Mouse (Mus musculus): ENCODE data around the gene Ybx2. TPM values are rescaled to one million over a fixed set of nuclear protein-coding genes. Genes with fewer than 3 reads are reported as not detected.

Ybx2 gene
- polyA plus RNA-seq, 1 experiment from 2014 or later = 2.0 TPM

- peak overlapping the region; percentile 59 for H3K4me3 ChIP-seq
- H3K9me3 ChIP-seq (replicated peaks) = no peaks in the 10 kb centered on the region
- 0 out of 2 replicates have a peak overlapping the region, but pooled peaks have one; percentile 75 for H3K9ac ChIP-seq
- peak overlapping the region; percentile 98 for H3K4me2 ChIP-seq
- 48% methylated on average over 9 of the region's 9 CpGs for WGBS
- no peak for ATAC-seq (ENCODE audit: insufficient number of reproducible peaks, low FRiP score)
- H3K36me3 ChIP-seq = no peaks in the 10 kb centered on the region
- H3K4me1 ChIP-seq (replicated peaks) = peaks cover 28% of the 10 kb centered on the region
- H3K27me3 ChIP-seq (replicated peaks) = peaks cover 48% of the 10 kb centered on the region
- H3K27ac ChIP-seq (ENCODE audit: poor library complexity, severe bottlenecking) = 0 out of 2 replicates have a peak overlapping the region, but pooled peaks have one; percentile 0
Observed at GRCm38 (mm10) chr11:69936714-69937347, 1.2 kb downstream of the Ybx2 start.

GRCm38 (mm10) chr11:69937385-69937784 is 1.8 kb downstream of the Ybx2 start:
- WGBS = 42% methylated on average over 3 of the region's 4 CpGs
- no peaks in the 10 kb centered on the region for H3K9me3 ChIP-seq (replicated peaks)
- 0 out of 2 replicates have a peak overlapping the region, but pooled peaks have one; percentile 4 for H3K9ac ChIP-seq
- H3K36me3 ChIP-seq = peaks cover 4% of the 10 kb centered on the region
- ATAC-seq (ENCODE audit: insufficient number of reproducible peaks, low FRiP score) = no peak
- H3K4me2 ChIP-seq = peak overlapping the region; percentile 98
- H3K27me3 ChIP-seq (replicated peaks) = peaks cover 48% of the 10 kb centered on the region
- H3K27ac ChIP-seq (ENCODE audit: poor library complexity, severe bottlenecking) = 0 out of 2 replicates have a peak overlapping the region, but pooled peaks have one; percentile 0
- no peak overlapping the region for H3K4me3 ChIP-seq
- H3K4me1 ChIP-seq (replicated peaks) = peaks cover 28% of the 10 kb centered on the region

GRCm38 (mm10) chr11:69937834-69938233 is 2.2 kb downstream of the Ybx2 start:
- Histone ChIP-seq H3K4me3 (no peak overlapping the region), H3K4me2 (no peak overlapping the region), H3K9ac (0 out of 2 replicates have a peak overlapping the region, but pooled peaks have one; percentile 4), H3K9me3 (replicated peaks) (no peaks in the 10 kb centered on the region), H3K36me3 (peaks cover 9% of the 10 kb centered on the region), H3K27me3 (replicated peaks) (peaks cover 50% of the 10 kb centered on the region), H3K27ac (ENCODE audit: poor library complexity, severe bottlenecking) (no peak overlapping the region), H3K4me1 (replicated peaks) (peaks cover 28% of the 10 kb centered on the region)
- WGBS = 68% methylated on average over 5 of the region's 5 CpGs
- no peak for ATAC-seq (ENCODE audit: insufficient number of reproducible peaks, low FRiP score)

DNA sequence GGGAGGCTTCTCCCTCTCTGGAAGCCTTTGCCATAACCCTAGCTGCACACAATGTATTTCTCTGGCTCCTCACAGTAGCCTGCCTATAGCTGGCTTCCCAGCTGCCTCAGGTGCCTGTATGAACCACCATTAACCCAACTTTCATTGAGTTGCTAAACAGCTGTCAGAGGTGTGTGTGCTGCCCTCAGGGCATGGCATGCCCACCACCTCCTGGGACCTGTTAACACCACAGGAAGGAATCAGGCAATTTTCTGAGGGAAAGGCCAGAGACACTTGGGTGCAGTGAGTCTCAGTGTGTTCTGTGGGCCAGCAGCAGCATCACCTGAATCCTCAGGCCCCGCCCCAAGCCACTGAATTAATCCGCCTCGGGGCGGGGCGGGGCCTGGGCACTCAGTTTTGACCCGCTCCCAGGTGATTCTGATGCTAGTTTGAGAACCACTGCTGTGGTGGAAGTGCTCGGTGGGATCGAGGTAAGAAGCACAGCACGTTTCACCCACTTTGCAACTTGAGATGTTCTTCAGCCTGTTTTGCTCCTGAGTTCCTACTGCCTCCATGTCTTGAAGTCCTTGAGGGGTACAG is 2.9 kb downstream of the Ybx2 start:
- Histone ChIP-seq H3K27ac (ENCODE audit: poor library complexity, severe bottlenecking) (no peak overlapping the region), H3K4me3 (no peak overlapping the region), H3K4me1 (replicated peaks) (peaks cover 28% of the 10 kb centered on the region), H3K9me3 (replicated peaks) (no peaks in the 10 kb centered on the region), H3K9ac (no peak overlapping the region), H3K36me3 (peaks cover 15% of the 10 kb centered on the region), H3K27me3 (replicated peaks) (peaks cover 53% of the 10 kb centered on the region), H3K4me2 (no peak overlapping the region)
- WGBS = 26% methylated on average over 9 of the region's 9 CpGs
- no peak for ATAC-seq (ENCODE audit: insufficient number of reproducible peaks, low FRiP score)

- Histone ChIP-seq H3K4me3 (no peak overlapping the region), H3K9ac (no peak overlapping the region), H3K4me1 (replicated peaks) (peaks cover 24% of the 10 kb centered on the region), H3K27ac (ENCODE audit: poor library complexity, severe bottlenecking) (no peak overlapping the region), H3K9me3 (replicated peaks) (no peaks in the 10 kb centered on the region), H3K36me3 (peaks cover 21% of the 10 kb centered on the region), H3K27me3 (replicated peaks) (peaks cover 55% of the 10 kb centered on the region), H3K4me2 (no peak overlapping the region)
- WGBS = 69% methylated on average over 5 of the region's 5 CpGs
- ATAC-seq (ENCODE audit: insufficient number of reproducible peaks, low FRiP score) = no peak
Observed at GRCm38 (mm10) chr11:69939181-69939580, 3.6 kb downstream of the Ybx2 start.

DNA sequence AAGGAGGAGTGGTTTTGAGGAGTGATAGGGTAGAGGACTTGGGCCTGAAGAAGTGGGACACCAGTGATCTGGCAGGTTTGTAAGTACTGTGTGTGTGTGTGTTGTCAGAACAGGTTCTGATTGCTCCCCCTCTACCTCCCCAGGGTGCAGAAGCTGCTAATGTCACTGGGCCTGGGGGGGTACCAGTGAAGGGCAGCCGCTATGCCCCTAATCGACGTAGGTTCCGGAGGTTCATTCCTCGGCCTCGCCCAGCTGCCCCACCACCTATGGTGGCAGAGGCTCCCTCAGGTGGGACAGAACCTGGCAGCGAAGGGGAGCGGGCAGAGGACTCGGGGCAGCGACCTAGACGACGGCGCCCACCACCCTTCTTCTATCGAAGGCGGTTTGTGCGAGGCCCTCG is 4.1 kb downstream of the Ybx2 start:
- no peak overlapping the region for H3K27ac ChIP-seq (ENCODE audit: poor library complexity, severe bottlenecking)
- H3K9me3 ChIP-seq (replicated peaks) = no peaks in the 10 kb centered on the region
- no peak overlapping the region for H3K9ac ChIP-seq
- peaks cover 26% of the 10 kb centered on the region for H3K36me3 ChIP-seq
- no peak overlapping the region for H3K4me3 ChIP-seq
- H3K4me2 ChIP-seq = no peak overlapping the region
- peaks cover 22% of the 10 kb centered on the region for H3K4me1 ChIP-seq (replicated peaks)
- H3K27me3 ChIP-seq (replicated peaks) = peaks cover 60% of the 10 kb centered on the region
- ATAC-seq (ENCODE audit: insufficient number of reproducible peaks, low FRiP score) = no peak
- WGBS = 88% methylated on average over 17 of the region's 17 CpGs

DNA sequence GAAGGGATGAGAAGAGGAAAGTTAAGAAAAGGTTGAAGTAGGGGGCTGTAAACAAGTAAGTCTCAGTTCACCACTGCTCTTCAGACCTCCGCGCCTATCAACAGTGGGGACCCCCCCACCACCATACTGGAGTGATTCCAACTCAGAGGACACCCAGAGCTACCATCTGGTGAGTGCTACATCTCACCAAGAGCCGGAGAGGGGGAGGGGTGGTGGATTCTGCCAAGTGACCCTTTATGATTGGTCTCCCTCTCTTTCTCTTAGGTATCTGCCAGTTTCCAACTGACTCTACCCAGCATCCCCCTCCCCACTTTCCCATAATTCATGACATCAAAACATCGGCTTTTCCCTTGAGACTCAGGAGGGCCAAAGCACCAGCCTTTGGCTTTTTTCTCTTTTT is 5.4 kb downstream of the Ybx2 start:
- 75% methylated on average over 4 of the region's 4 CpGs for WGBS
- peaks cover 38% of the 10 kb centered on the region for H3K36me3 ChIP-seq
- H3K27ac ChIP-seq (ENCODE audit: poor library complexity, severe bottlenecking) = no peak overlapping the region
- H3K9ac ChIP-seq = no peak overlapping the region
- H3K4me3 ChIP-seq = no peak overlapping the region
- no peak for ATAC-seq (ENCODE audit: insufficient number of reproducible peaks, low FRiP score)
- H3K4me2 ChIP-seq = no peak overlapping the region
- H3K27me3 ChIP-seq (replicated peaks) = peaks cover 59% of the 10 kb centered on the region
- peaks cover 23% of the 10 kb centered on the region for H3K4me1 ChIP-seq (replicated peaks)
- H3K9me3 ChIP-seq (replicated peaks) = no peaks in the 10 kb centered on the region

DNA sequence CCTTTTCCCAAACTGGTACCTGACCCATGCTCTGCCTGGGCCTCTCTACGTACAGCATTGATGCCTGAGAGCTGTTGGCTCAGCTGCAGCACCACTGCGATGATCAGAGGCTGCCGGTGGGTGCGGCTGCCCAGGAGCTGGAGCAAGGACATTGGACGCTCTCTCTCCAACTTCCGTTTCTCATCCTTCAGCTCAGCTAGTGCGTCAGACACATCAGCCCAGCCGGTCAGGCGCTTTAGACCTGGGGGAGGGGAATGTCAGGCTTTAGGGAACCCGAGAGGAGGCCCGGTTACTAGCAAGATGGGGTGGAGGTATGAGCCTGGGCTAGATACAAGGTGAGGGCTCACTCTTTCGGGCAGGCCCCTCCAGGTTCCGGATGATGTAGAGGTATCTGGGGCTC is 9.6 kb downstream of the Ybx2 start:
- Histone ChIP-seq H3K9ac (0 out of 2 replicates have a peak overlapping the region, but pooled peaks have one; percentile 16), H3K9me3 (replicated peaks) (no peaks in the 10 kb centered on the region), H3K4me2 (no peak overlapping the region), H3K27ac (ENCODE audit: poor library complexity, severe bottlenecking) (no peak overlapping the region), H3K27me3 (replicated peaks) (peaks cover 17% of the 10 kb centered on the region), H3K4me1 (replicated peaks) (peaks cover 29% of the 10 kb centered on the region), H3K4me3 (no peak overlapping the region), H3K36me3 (peaks cover 41% of the 10 kb centered on the region)
- 65% methylated on average over 13 of the region's 13 CpGs for WGBS
- no peak for ATAC-seq (ENCODE audit: insufficient number of reproducible peaks, low FRiP score)

DNA sequence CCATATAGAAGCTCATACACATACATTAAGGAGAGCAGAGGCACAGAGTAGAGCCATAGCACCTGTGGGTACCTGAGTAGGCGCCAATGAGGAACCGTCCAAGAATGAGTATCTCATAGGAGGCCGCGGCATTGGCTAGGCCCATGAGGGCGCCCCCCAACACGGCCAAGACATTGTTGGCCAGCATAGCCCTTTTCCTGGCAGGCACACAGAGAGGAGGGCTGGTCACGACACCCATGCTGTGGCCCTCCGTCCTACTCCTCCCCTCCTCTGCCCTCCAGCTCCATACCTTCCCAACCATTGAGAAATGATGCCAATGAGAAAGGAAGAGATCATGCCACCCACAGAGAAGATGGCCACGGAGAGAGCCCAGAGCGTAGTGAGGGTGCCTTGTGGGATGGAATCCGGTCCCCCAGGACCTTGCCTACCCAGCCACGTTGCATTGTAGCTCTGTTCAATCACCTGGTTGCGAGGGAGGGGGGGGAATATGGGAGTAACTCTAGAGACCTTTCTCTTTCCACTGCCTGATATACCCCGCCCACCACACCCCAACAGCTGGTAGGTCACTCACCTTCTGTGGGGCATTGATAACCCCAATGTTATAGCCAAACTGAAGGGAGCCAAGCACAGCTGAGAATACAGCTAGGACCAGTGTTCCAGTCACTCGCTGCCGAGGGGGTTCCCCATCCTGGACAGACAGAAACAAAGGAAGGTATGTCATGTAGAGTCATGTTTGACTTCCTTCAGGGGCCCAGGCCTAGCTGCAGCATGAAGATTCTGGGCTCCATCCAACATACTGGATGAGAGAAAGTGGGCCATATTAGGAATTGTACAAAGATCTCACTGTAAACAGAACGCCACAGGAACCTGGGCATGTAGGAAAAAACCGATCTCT is 10.6 kb downstream of the Ybx2 start:
- peak; percentile 41; the same call in 1 of the 2 replicates for ATAC-seq (ENCODE audit: insufficient number of reproducible peaks, low FRiP score)
- 0 out of 2 replicates have a peak overlapping the region, but pooled peaks have one; percentile 60 for H3K9ac ChIP-seq
- H3K27ac ChIP-seq (ENCODE audit: poor library complexity, severe bottlenecking) = peak overlapping the region; percentile 89
- 87% methylated on average over 18 of the region's 18 CpGs for WGBS
- peaks cover 29% of the 10 kb centered on the region for H3K4me1 ChIP-seq (replicated peaks)
- peaks cover 12% of the 10 kb centered on the region; the same call in 1 of the 2 replicates for H3K27me3 ChIP-seq (replicated peaks)
- no peaks in the 10 kb centered on the region for H3K9me3 ChIP-seq (replicated peaks)
- peak overlapping the region; percentile 59 for H3K4me3 ChIP-seq
- H3K36me3 ChIP-seq = peaks cover 41% of the 10 kb centered on the region
- peak overlapping the region; percentile 81 for H3K4me2 ChIP-seq

GRCm38 (mm10) chr11:69947337-69948065 is 11.9 kb downstream of the Ybx2 start:
- peak overlapping the region; percentile 89 for H3K27ac ChIP-seq (ENCODE audit: poor library complexity, severe bottlenecking)

More at GRCm38 (mm10) chr11:69947337-69948065, 11.9 kb downstream of the Ybx2 start:
- Histone ChIP-seq H3K36me3 (peaks cover 36% of the 10 kb centered on the region), H3K4me1 (replicated peaks) (peaks cover 29% of the 10 kb centered on the region), H3K9ac (peak overlapping the region; percentile 60), H3K4me3 (peak overlapping the region; percentile 59), H3K9me3 (replicated peaks) (no peaks in the 10 kb centered on the region), H3K4me2 (peak overlapping the region; percentile 81), H3K27me3 (replicated peaks) (peaks cover 12% of the 10 kb centered on the region)
- WGBS = 3% methylated on average over 29 of the region's 29 CpGs
- peak; percentile 65 for ATAC-seq (ENCODE audit: insufficient number of reproducible peaks, low FRiP score)

Data from heart, embryonic 12.5 days (tissue).